Mouse (Mus musculus) liver, embryonic 12.5 days (tissue): ENCODE data around the gene Xlr5a. TPM values are rescaled to one million over a fixed set of nuclear protein-coding genes. Genes with fewer than 3 reads are reported as not detected.
"Not testable (repeated sequence)": the region's sequence is repeated elsewhere in the genome, so short reads cannot be mapped to it uniquely, and the experiment has no call there.

ENCODE experiments used
- ATAC-seq: fragments of 200-750 bp; cut with Nextera tagmentation; 2 replicates; pipeline ENCODE4 v1.8.0; 2017; ENCODE audit warnings: moderate number of reproducible peaks, mild to moderate bottlenecking, moderate library complexity
- H3K27ac ChIP-seq: fragments of 300-500 bp; sonication (generic); 2 replicates; pipeline ENCODE4 v1.5.1; 2016; ENCODE audit warnings: mild to moderate bottlenecking
- H3K27me3 ChIP-seq: fragments of 300-500 bp; sonication (generic); replicated peaks from 2 replicates; pipeline ENCODE4 v1.6.1; 2016; ENCODE audit warnings: mild to moderate bottlenecking, moderate library complexity
- H3K36me3 ChIP-seq: fragments of 300-500 bp; sonication (generic); 2 replicates; pipeline ENCODE4 v1.6.1; 2016; ENCODE audit warnings: mild to moderate bottlenecking, moderate library complexity
- H3K4me1 ChIP-seq: fragments of 300-500 bp; sonication (generic); 2 replicates; pipeline ENCODE4 v1.6.1; 2016
- H3K4me2 ChIP-seq: fragments of 300-500 bp; sonication (generic); 2 replicates; pipeline ENCODE4 v1.6.1; 2016; ENCODE audit warnings: mild to moderate bottlenecking, moderate library complexity
- H3K4me3 ChIP-seq: fragments of 300-500 bp; sonication (generic); 2 replicates; pipeline ENCODE4 v1.5.1; 2016; ENCODE audit warnings: mild to moderate bottlenecking, moderate library complexity
- H3K9ac ChIP-seq: fragments of 300-500 bp; sonication (generic); 2 replicates; pipeline ENCODE4 v1.6.1; 2016; ENCODE audit warnings: mild to moderate bottlenecking, moderate library complexity
- H3K9me3 ChIP-seq: fragments of 300-500 bp; sonication (generic); replicated peaks from 2 replicates; pipeline ENCODE4 v1.6.1; 2016; ENCODE audit warnings: mild to moderate bottlenecking, moderate library complexity
- WGBS: fragments of 180-500 bp; shearing (Covaris S2); methylation state at CpG from one replicate; pipeline ENCODE4 v1.1.7; 2016; ENCODE audit not compliant: insufficient replicate concordance; 5-methylcytosine and 5-hydroxymethylcytosine counted together
- polyA plus RNA-seq: library from polyadenylated mRNA; unstranded; fragments of >200 nt; fragmentation: Nextera tagmentation; extraction: Ambion mirVana; gene quantifications from 2 replicates; pipeline ENCODE4 v1.2.1, GENCODE M21; 2016

Xlr5a gene
- polyA plus RNA-seq, 1 experiment from 2014 or later = not detected

- not testable (repeated sequence) for H3K9ac ChIP-seq, ATAC-seq, H3K4me3 ChIP-seq, H3K4me1 ChIP-seq, H3K27me3 ChIP-seq, H3K9me3 ChIP-seq, H3K27ac ChIP-seq, H3K36me3 ChIP-seq, H3K4me2 ChIP-seq
- WGBS = 60% methylated on average over 14 of the region's 14 CpGs
These were observed 49.9 kb downstream of the Xlr5a start, which contains the start of gene Xlr4c for GRCm38 (mm10) chrX:73242821-73243325. Gene Xlr4c, minus strand, starts transcription at chrX:73243130.

DNA sequence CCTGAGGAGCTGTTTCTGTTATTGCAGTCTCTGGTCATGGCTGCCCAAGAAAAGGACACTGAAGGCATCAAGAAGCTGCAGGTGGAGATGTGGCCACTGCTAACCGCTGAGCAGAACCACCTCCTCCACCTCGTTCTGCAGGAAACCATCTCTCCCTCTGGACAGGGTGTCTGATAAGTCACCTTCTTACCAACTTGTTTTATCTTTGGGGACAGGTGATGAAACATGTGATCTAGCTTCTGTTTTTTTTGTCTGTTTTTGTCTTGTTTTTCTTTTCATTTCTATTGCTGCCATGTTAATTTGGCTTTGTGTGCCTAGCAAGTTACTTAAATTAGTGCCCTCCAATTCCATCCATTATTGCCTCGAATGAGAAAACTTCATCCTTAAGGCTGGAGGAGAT, 63.5 kb downstream of the Xlr5a start:
- Histone ChIP-seq H3K27ac (no peak overlapping the region), H3K36me3 (no peaks in the 10 kb centered on the region), H3K4me1 (peaks cover 6% of the 10 kb centered on the region; the same call in 1 of the 2 replicates), H3K27me3 (peaks cover 14% of the 10 kb centered on the region), H3K9me3 (no peaks in the 10 kb centered on the region), H3K4me3 (peak overlapping the region; percentile 69), H3K9ac (peak overlapping the region; percentile 71; the same call in 1 of the 2 replicates), H3K4me2 (peak overlapping the region; percentile 88)
- WGBS = 27% methylated on average over 3 of the region's 3 CpGs
- ATAC-seq = no peak

DNA sequence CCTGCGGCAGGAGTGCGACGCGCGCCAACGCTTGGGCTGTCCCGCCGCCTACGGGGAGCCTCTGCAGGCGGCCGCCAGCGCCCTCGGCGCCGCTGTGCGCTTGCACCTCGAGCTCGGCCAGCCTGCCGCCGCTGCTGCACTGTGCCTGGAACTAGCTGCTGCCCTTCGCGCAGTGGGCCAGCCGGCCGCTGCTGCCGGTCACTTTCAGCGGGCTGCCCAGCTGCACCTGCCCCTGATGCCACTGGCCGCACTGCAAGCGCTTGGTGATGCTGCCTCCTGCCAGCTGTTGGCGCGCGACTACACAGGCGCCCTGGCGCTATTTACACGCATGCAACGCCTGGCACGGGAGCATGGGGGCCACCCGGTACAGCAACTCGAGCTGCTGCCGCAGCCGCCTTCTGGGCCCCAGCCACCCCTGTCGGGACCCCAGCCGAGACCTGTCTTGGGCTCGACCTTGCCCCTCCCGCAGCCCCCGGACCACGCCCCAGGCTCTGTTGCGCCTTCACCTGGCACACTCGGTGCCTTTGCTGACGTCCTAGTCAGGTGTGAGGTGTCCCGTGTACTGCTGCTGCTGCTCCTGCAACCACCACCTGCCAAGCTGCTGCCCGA, 64.1 kb downstream of the Xlr5a start:
- H3K27ac ChIP-seq = peak overlapping the region; percentile 80; the same call in 1 of the 2 replicates
- no peaks in the 10 kb centered on the region for H3K36me3 ChIP-seq
- ATAC-seq = peak; percentile 62
- peaks cover 6% of the 10 kb centered on the region; the same call in 1 of the 2 replicates for H3K4me1 ChIP-seq
- H3K4me3 ChIP-seq = peak overlapping the region; percentile 69
- peaks cover 14% of the 10 kb centered on the region for H3K27me3 ChIP-seq
- 6% methylated on average over 45 of the region's 51 CpGs for WGBS
- peak overlapping the region; percentile 71 for H3K9ac ChIP-seq
- H3K4me2 ChIP-seq = peak overlapping the region; percentile 88
- no peaks in the 10 kb centered on the region for H3K9me3 ChIP-seq

DNA sequence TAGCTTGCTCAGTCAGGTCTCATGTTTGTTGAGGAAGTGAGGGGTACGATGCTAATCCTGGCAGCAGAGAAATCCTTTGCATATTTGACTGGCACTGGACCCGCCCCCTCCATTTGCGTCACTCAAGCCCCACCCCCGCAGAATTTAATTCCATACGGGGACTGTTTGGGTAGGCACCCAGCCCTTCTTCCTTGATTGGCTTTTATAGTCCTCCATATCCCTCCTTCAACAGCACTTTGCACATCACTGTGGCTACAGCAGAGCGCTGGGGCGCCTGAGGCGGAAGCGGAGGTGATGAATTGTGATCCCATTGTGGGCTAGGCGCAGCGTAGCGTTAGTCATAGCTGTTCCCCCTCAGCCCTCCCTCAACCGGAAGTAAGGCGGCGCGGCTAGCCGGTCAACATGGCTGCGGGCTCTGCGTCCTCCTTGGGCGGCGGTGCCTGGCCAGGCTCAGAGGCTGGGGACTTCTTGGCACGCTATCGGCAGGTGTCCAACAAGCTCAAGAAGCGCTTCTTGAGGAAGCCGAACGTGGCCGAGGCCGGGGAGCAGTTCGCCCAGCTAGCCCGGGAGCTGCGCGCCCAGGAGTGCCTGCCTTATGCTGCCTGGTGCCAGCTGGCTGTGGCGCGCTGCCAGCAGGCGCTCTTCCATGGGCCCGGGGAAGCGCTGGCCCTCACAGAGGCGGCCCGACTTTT, 64.7 kb downstream of the Xlr5a start, which contains the start of gene F8a:
F8a (plus strand) TSS at position 378 of the 692 bp plus-strand sequence.
- Histone ChIP-seq H3K9ac (peak within 1 kb of the TSS; percentile 71), H3K4me2 (peak within 1 kb of the TSS; percentile 88), H3K27me3 (peaks cover 14% of the 10 kb centered on the region), H3K4me1 (peaks cover 6% of the 10 kb centered on the region; the same call in 1 of the 2 replicates), H3K27ac (peak within 1 kb of the TSS; percentile 80), H3K4me3 (peak within 1 kb of the TSS; percentile 69), H3K9me3 (no peaks in the 10 kb centered on the region), H3K36me3 (no peaks in the 10 kb centered on the region)
- peak; percentile 94 for ATAC-seq
- WGBS = 11% methylated on average over 37 of the region's 39 CpGs

GRCm38 (mm10) chrX:73225365-73225764, 67.4 kb downstream of the Xlr5a start:
- H3K27ac ChIP-seq = no peak overlapping the region
- no peak for ATAC-seq
- H3K27me3 ChIP-seq = peaks cover 14% of the 10 kb centered on the region
- H3K9me3 ChIP-seq = no peaks in the 10 kb centered on the region
- H3K4me1 ChIP-seq = peaks cover 6% of the 10 kb centered on the region; the same call in 1 of the 2 replicates
- no peaks in the 10 kb centered on the region for H3K36me3 ChIP-seq
- no peak overlapping the region for H3K9ac ChIP-seq
- H3K4me3 ChIP-seq = no peak overlapping the region
- no peak overlapping the region for H3K4me2 ChIP-seq
- 48% methylated on average over 1 of the region's 1 CpGs for WGBS

- not testable (repeated sequence) for H3K27me3 ChIP-seq, H3K4me1 ChIP-seq, H3K4me3 ChIP-seq, H3K27ac ChIP-seq, H3K9me3 ChIP-seq, ATAC-seq, H3K9ac ChIP-seq, H3K4me2 ChIP-seq, H3K36me3 ChIP-seq
- WGBS = 44% methylated on average over 19 of the region's 19 CpGs
These were observed 78.8 kb downstream of the Xlr5a start, which contains the start of gene Xlr4b for GRCm38 (mm10) chrX:73213819-73214564. Gene Xlr4b, plus strand, starts transcription at chrX:73214333.

DNA sequence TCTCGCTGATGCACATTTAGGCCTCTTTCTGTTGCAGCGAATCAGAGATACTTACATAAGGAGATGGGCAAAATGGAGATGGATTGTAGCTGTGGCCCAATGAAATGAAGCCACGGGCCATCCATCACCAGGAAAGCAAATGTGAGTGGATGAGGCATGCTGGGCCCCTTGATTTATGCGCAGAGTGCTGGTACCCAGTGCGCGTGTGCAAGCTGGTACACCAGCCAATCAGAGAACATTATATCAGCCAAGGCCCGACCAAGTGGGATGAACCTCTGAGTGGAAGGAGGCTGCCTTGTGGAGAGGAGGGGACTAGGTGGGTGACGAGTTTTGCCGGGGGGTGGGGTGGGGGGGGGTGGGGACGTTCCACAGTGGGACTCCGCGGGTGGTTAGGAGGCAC, 100.8 kb downstream of the Xlr5a start, which contains the start of gene Xlr3b:
Xlr3b (plus strand) TSS at position 274 of the 400 bp plus-strand sequence.
- not testable (repeated sequence) for H3K9me3 ChIP-seq, H3K9ac ChIP-seq, H3K36me3 ChIP-seq, ATAC-seq, H3K27me3 ChIP-seq, H3K27ac ChIP-seq, H3K4me2 ChIP-seq, H3K4me3 ChIP-seq, H3K4me1 ChIP-seq
- WGBS = 60% methylated on average over 12 of the region's 12 CpGs

DNA sequence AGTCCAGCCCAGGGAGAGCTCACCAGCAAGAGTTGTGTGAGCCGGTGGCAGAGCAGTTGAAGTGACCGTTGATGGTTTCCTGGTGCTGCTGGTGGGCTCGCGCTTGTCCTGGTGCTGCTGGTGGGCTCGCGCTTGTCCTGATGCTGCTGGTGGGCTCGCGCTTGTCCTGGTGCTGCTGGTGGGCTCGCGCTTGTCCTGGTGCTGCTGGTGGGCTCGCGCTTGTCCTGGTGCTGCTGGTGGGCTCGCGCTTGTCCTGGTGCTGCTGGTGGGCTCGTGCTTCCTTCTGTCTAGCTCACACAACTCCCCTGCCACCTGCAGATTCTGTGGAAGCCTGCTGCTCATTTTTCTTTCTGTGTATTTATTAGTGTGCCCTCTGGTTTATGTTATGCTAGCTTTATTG, 115.9 kb downstream of the Xlr5a start, which contains the start of gene Spin2d:
Spin2d (minus strand) TSS at position 101 of the 400 bp plus-strand sequence.
- WGBS = 58% methylated on average over 9 of the region's 15 CpGs
- not testable (repeated sequence) for H3K27ac ChIP-seq, H3K27me3 ChIP-seq, H3K9ac ChIP-seq, H3K4me3 ChIP-seq, H3K36me3 ChIP-seq, H3K4me1 ChIP-seq, ATAC-seq, H3K9me3 ChIP-seq, H3K4me2 ChIP-seq

GRCm38 (mm10) chrX:73149350-73149749, 143.4 kb downstream of the Xlr5a start, which contains the start of gene DXBay18:
Gene DXBay18, minus strand, starts transcription at chrX:73149450.
- no CpG with 5 or more reads among the region's 7 CpGs for WGBS
- not testable (repeated sequence) for H3K36me3 ChIP-seq

GRCm38 (mm10) chrX:73148496-73148895, 144.3 kb downstream of the Xlr5a start, which contains the start of gene Xlr5b:
Gene Xlr5b, plus strand, starts transcription at chrX:73148796.
- H3K27me3 ChIP-seq, H3K36me3 ChIP-seq, ATAC-seq, H3K4me3 ChIP-seq, H3K4me1 ChIP-seq, H3K9ac ChIP-seq, H3K27ac ChIP-seq, H3K9me3 ChIP-seq, H3K4me2 ChIP-seq: not testable (repeated sequence)
- no CpG with 5 or more reads among the region's 20 CpGs for WGBS

More at GRCm38 (mm10) chrX:73149350-73149749, 143.4 kb downstream of the Xlr5a start, which contains the start of gene DXBay18:
- not testable (repeated sequence) for H3K27me3 ChIP-seq, H3K9me3 ChIP-seq, H3K4me1 ChIP-seq, H3K4me3 ChIP-seq, H3K9ac ChIP-seq, ATAC-seq, H3K4me2 ChIP-seq, H3K27ac ChIP-seq

GRCm38 (mm10) chrX:73143218-73143618, 149.6 kb downstream of the Xlr5a start:
- not testable (repeated sequence) for H3K9me3 ChIP-seq, H3K4me2 ChIP-seq, H3K36me3 ChIP-seq, H3K9ac ChIP-seq, H3K27me3 ChIP-seq, H3K4me3 ChIP-seq, H3K27ac ChIP-seq, H3K4me1 ChIP-seq, ATAC-seq
- no CpG with 5 or more reads among the region's 7 CpGs for WGBS
